Mouse (Mus musculus): ENCODE results near the gene Clpp. TPM values are rescaled to one million over a fixed set of nuclear protein-coding genes. Genes with fewer than 3 reads are reported as not detected.

Clpp gene
- total and polyA plus RNA-seq, 2 experiments from 2014 or later = 105 to 159 TPM

DNA sequence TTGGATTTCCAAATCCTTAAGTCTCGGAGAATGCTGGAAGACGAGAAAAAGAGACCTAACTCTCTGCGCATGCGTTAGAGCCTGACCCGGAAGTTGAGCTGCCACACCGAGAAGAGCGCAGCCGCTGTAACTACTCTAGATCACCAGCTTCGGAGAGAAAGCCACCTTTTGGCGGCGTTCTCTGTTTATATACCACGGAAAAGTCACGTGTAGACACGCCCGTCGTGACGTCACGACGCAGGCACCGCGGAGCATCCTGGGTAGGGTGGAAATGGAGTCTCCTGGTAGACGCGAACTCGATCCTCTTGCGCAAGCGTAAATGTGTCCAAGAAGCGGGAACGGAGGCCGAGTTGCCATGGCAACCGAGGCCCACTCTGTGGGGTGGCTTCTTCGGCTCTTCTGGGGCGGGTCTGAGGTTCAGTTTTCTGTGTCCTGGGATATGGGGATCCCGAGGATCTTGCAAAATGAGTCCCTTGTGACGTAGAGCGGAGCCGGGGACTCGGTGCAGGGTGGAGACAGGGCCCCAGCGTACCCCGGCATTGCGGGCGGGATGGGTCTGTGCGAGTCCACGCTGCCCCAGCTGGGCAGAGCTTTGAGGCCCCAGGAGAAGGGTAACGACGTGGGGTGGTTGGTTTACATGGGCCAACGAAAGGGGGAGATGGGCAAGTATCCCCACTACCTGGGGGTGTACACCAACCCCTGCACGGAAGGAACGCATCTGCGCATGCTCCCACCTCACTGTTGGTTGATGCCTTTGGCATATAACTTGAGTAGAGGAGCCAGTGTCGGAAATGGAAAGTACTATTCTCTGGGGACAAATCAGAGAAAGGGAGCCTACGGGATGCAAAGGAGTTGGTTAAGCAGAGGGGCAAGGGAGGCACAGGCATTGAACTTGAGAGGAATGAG is 21.4 kb downstream of the Clpp start, which contains the start of the genes Gtf2f1 and Gm17949:
Gene Gtf2f1, minus strand, starts transcription at position 53 of the 906 bp plus-strand sequence.
Gene Gm17949, plus strand, starts transcription at position 234 of the 906 bp plus-strand sequence.
- peak within 1 kb of the TSS; percentile 96 for H3K9ac ChIP-seq
- DNase-seq (peak; percentile 100), ATAC-seq (peak; percentile 93)
- peak; percentile 56 for TF ChIP-seq CTCF (IDR thresholded peaks at IDR 0.05; ENCODE audit: low read depth)
- no peaks in the 10 kb centered on the region for H3K27me3 ChIP-seq (ENCODE audit: insufficient read depth, low read length)
- H3K9me3 ChIP-seq (ENCODE audit: low read length) = no peaks in the 10 kb centered on the region
- H3K4me3 ChIP-seq (ENCODE audit: low read depth, low read length) = peak within 1 kb of the TSS; percentile 74
- peaks cover 18% of the 10 kb centered on the region for H3K4me1 ChIP-seq (ENCODE audit: insufficient read depth)
- peak within 1 kb of the TSS; percentile 90 for H3K4me2 ChIP-seq (ENCODE audit: low read depth)
- 1% methylated on average over 51 of the region's 51 CpGs for WGBS
- H3K36me3 ChIP-seq (ENCODE audit: insufficient read depth) = peaks cover 22% of the 10 kb centered on the region
- H3K27ac ChIP-seq (ENCODE audit: low read depth, low read length) = peak within 1 kb of the TSS; percentile 97

- WGBS = 72% methylated on average over 13 of the region's 13 CpGs
- H3K9me3 ChIP-seq (ENCODE audit: low read length) = no peaks in the 10 kb centered on the region
- ATAC-seq = no peak
- no peak for TF ChIP-seq CTCF (IDR thresholded peaks at IDR 0.05; ENCODE audit: low read depth)
- peak overlapping the region; percentile 96; the same call in 1 of the 2 replicates for H3K9ac ChIP-seq
- peak overlapping the region; percentile 74 for H3K4me3 ChIP-seq (ENCODE audit: low read depth, low read length)
- peaks cover 18% of the 10 kb centered on the region for H3K4me1 ChIP-seq (ENCODE audit: insufficient read depth)
- no peak for DNase-seq
- peak overlapping the region; percentile 83 for H3K4me2 ChIP-seq (ENCODE audit: low read depth)
- no peaks in the 10 kb centered on the region for H3K27me3 ChIP-seq (ENCODE audit: insufficient read depth, low read length)
- H3K27ac ChIP-seq (ENCODE audit: low read depth, low read length) = peak overlapping the region; percentile 97
- H3K36me3 ChIP-seq (ENCODE audit: insufficient read depth) = peaks cover 14% of the 10 kb centered on the region
These were observed 22.2 kb downstream of the Clpp start for GRCm38 (mm10) chr17:57012245-57012795.

DNA sequence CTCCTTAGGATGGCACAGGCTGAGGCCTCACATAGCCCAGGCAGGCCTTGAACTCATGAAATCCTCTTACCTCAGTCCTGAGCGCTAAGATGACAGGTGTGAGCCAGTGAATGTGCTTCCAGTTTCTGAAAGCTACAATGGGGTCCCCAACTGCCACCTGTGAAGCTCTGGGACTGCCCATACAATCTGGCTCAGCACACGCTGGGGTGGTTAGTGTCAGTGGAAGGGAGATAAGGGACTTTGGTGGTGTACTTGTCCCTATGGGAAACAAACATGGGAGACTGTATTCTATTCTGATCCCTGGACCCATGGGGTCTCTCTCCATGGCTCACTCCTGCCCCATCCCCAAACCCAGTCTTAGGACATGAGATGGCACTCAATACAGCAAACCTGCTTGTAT is 29.6 kb downstream of the Clpp start:
- no peak overlapping the region for H3K27ac ChIP-seq (ENCODE audit: low read depth, low read length)
- ATAC-seq (no peak), DNase-seq (no peak)
- H3K27me3 ChIP-seq (ENCODE audit: insufficient read depth, low read length) = no peaks in the 10 kb centered on the region
- H3K36me3 ChIP-seq (ENCODE audit: insufficient read depth) = peaks cover 51% of the 10 kb centered on the region
- H3K9me3 ChIP-seq (ENCODE audit: low read length) = no peaks in the 10 kb centered on the region
- WGBS = 81% methylated on average over 2 of the region's 2 CpGs
- no peak for TF ChIP-seq CTCF (IDR thresholded peaks at IDR 0.05; ENCODE audit: low read depth)
- no peaks in the 10 kb centered on the region for H3K4me1 ChIP-seq (ENCODE audit: insufficient read depth)
- H3K4me2 ChIP-seq (ENCODE audit: low read depth) = no peak overlapping the region
- H3K9ac ChIP-seq = no peak overlapping the region
- no peak overlapping the region for H3K4me3 ChIP-seq (ENCODE audit: low read depth, low read length)

- no peaks in the 10 kb centered on the region for H3K4me1 ChIP-seq (ENCODE audit: insufficient read depth)
- H3K36me3 ChIP-seq (ENCODE audit: insufficient read depth) = peaks cover 64% of the 10 kb centered on the region
- H3K9me3 ChIP-seq (ENCODE audit: low read length) = no peaks in the 10 kb centered on the region
- ATAC-seq (no peak), DNase-seq (no peak)
- H3K4me2 ChIP-seq (ENCODE audit: low read depth) = no peak overlapping the region
- WGBS = 89% methylated on average over 5 of the region's 5 CpGs
- H3K9ac ChIP-seq = no peak overlapping the region
- H3K27me3 ChIP-seq (ENCODE audit: insufficient read depth, low read length) = no peaks in the 10 kb centered on the region
- no peak overlapping the region for H3K27ac ChIP-seq (ENCODE audit: low read depth, low read length)
- H3K4me3 ChIP-seq (ENCODE audit: low read depth, low read length) = no peak overlapping the region
- TF ChIP-seq CTCF (IDR thresholded peaks at IDR 0.05; ENCODE audit: low read depth) = no peak
These were observed 30.9 kb downstream of the Clpp start for GRCm38 (mm10) chr17:57020960-57021359.

DNA sequence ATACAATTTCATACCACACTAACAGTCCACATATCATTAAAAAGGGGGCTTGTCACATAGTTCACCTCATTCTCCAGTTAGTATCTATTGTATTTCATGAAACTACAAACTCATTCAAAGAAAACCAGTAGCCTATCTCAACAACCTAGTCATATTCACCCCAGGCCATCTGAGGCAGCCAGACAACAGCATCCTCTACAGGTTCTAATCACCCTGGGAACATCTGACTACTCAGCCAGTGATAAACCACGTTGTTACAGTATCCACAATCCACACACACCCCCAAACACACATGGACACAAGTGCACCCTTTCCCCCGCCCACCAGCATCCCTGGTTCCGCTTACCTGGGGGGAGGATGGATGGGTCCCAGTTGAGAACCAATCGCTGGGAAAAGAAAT is 37.4 kb downstream of the Clpp start:
- peaks cover 56% of the 10 kb centered on the region for H3K36me3 ChIP-seq (ENCODE audit: insufficient read depth)
- H3K9ac ChIP-seq = no peak overlapping the region
- H3K9me3 ChIP-seq (ENCODE audit: low read length) = no peaks in the 10 kb centered on the region
- H3K4me1 ChIP-seq (ENCODE audit: insufficient read depth) = peaks cover 7% of the 10 kb centered on the region
- H3K4me2 ChIP-seq (ENCODE audit: low read depth) = no peak overlapping the region
- WGBS = 91% methylated on average over 4 of the region's 4 CpGs
- no peaks in the 10 kb centered on the region for H3K27me3 ChIP-seq (ENCODE audit: insufficient read depth, low read length)
- TF ChIP-seq CTCF (IDR thresholded peaks at IDR 0.05; ENCODE audit: low read depth) = no peak
- ATAC-seq = no peak
- DNase-seq = no peak
- no peak overlapping the region for H3K4me3 ChIP-seq (ENCODE audit: low read depth, low read length)
- no peak overlapping the region for H3K27ac ChIP-seq (ENCODE audit: low read depth, low read length)

- Histone ChIP-seq H3K27me3 (ENCODE audit: insufficient read depth, low read length) (no peaks in the 10 kb centered on the region), H3K36me3 (ENCODE audit: insufficient read depth) (peaks cover 34% of the 10 kb centered on the region), H3K4me2 (ENCODE audit: low read depth) (peak overlapping the region; percentile 91), H3K9ac (peak overlapping the region; percentile 98), H3K4me3 (ENCODE audit: low read depth, low read length) (peak overlapping the region; percentile 11; the same call in 1 of the 2 replicates), H3K9me3 (ENCODE audit: low read length) (no peaks in the 10 kb centered on the region), H3K27ac (ENCODE audit: low read depth, low read length) (no peak overlapping the region), H3K4me1 (ENCODE audit: insufficient read depth) (peaks cover 10% of the 10 kb centered on the region)
- no peak for TF ChIP-seq CTCF (IDR thresholded peaks at IDR 0.05; ENCODE audit: low read depth)
- DNase-seq (no peak), ATAC-seq (no peak)
- WGBS = 53% methylated on average over 8 of the region's 8 CpGs
These were observed 39.6 kb downstream of the Clpp start for GRCm38 (mm10) chr17:57029691-57030090.

Data from forebrain, postnatal 0 days (tissue).